Mouse (Mus musculus): Measurements from ENCODE around the gene Dusp13. TPM values are rescaled to one million over a fixed set of nuclear protein-coding genes. Genes with fewer than 3 reads are reported as not detected.

Gene Dusp13
- polyA plus RNA-seq, 1 experiment from 2014 or later, result 1.9 TPM

DNA sequence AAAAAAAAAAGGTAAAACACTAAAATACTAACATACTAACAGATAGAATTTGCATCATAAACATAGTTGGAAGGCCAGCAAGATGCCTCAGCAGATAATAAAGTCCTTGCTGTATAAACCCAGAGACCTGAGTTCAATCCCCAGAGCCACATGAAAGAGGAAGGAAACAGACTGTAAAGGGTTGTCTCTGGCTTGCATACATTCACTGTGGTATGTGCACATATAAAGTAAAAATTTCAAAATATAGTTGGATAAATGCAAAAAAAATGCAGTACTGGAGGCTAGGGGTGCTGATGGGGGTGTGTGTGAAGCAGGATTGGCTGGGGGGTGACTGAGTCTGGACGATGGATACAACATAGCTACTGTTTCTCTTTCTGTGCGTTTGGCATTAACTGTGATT, 45.5 kb downstream of the Dusp13 start:
- no peak overlapping the region for H3K27ac ChIP-seq (replicated peaks)
- H3K27me3 ChIP-seq (ENCODE audit: control insufficient read depth, insufficient read depth, low read length), result no peaks in the 10 kb centered on the region
- no peaks in the 10 kb centered on the region for H3K9me3 ChIP-seq (ENCODE audit: control insufficient read depth, low read length)
- H3K36me3 ChIP-seq (ENCODE audit: control insufficient read depth, insufficient read depth, low read length), result no peaks in the 10 kb centered on the region
- 0 out of 2 replicates have a peak, but pooled peaks cover 3% of the 10 kb centered on the region for H3K4me1 ChIP-seq (replicated peaks; ENCODE audit: control insufficient read depth, insufficient read depth)
- WGBS, result 74% methylated on average over 2 of the region's 2 CpGs
- H3K9ac ChIP-seq (ENCODE audit: low read length), result no peak overlapping the region
- ATAC-seq (ENCODE audit: low FRiP score, low TSS enrichment) (no peak), DNase-seq (ENCODE audit: low spot score) (no peak)
- no peak for TF ChIP-seq EP300 (optimal IDR thresholded peaks at IDR 0.05)
- no peak for TF ChIP-seq CTCF (IDR thresholded peaks at IDR 0.05; ENCODE audit: low read depth)
- no peak overlapping the region for H3K4me2 ChIP-seq (replicated peaks; ENCODE audit: low read depth)
- no peak overlapping the region for H3K4me3 ChIP-seq (ENCODE audit: low read depth, low read length)

DNA sequence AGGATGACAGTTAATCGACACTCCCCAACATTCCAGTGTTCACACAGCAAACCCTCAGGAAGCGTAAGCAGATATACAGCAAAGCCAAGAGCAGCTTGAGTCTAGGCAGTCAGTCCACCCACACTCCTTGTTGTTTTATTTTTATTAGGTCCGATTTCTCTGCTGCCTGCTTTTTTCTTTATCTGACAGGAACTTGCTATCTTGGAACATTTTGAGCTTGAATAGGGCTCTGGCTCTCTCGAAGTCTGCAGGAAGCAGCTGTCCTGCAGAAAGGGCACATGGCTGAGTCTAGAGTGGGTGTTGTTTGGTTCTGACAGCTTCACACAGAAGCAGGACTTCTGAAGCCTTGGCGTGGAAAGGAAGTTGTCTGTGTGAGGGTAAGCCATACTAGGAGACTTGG, 47.7 kb downstream of the Dusp13 start:
- DNase-seq (ENCODE audit: low spot score), result no peak
- Histone ChIP-seq H3K36me3 (ENCODE audit: control insufficient read depth, insufficient read depth, low read length) (no peaks in the 10 kb centered on the region), H3K27me3 (ENCODE audit: control insufficient read depth, insufficient read depth, low read length) (no peaks in the 10 kb centered on the region), H3K4me3 (ENCODE audit: low read depth, low read length) (no peak overlapping the region), H3K27ac (replicated peaks) (no peak overlapping the region), H3K9me3 (ENCODE audit: control insufficient read depth, low read length) (no peaks in the 10 kb centered on the region), H3K4me1 (replicated peaks; ENCODE audit: control insufficient read depth, insufficient read depth) (0 out of 2 replicates have a peak, but pooled peaks cover 3% of the 10 kb centered on the region), H3K4me2 (replicated peaks; ENCODE audit: low read depth) (no peak overlapping the region), H3K9ac (ENCODE audit: low read length) (no peak overlapping the region)
- ATAC-seq (ENCODE audit: low FRiP score, low TSS enrichment), result no peak
- WGBS, result 60% methylated on average over 5 of the region's 5 CpGs
- TF ChIP-seq CTCF (IDR thresholded peaks at IDR 0.05; ENCODE audit: low read depth), result no peak
- TF ChIP-seq EP300 (optimal IDR thresholded peaks at IDR 0.05), result no peak

DNA sequence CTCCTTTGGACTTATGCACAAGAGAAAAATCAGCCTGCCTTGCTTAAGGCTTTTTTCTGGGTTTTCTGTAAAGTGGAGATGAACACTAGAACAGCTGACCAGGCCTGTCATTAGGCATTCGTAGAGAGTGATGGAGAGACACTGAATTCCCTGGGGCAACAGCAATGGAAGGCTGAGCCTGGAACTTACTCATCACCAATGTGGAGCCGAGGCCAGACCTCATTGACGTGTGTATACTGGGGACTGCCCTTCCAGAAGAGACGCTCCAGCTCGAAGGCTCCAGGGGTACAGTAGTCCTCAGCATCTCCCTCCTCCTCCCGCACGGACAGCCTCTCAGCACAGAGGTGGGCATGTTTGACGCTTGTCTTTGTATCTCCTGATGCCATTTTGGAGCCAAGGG, 48.3 kb downstream of the Dusp13 start:
- ATAC-seq (ENCODE audit: low FRiP score, low TSS enrichment) (no peak), DNase-seq (ENCODE audit: low spot score) (no peak)
- Histone ChIP-seq H3K27ac (replicated peaks) (no peak overlapping the region), H3K9ac (ENCODE audit: low read length) (no peak overlapping the region), H3K4me2 (replicated peaks; ENCODE audit: low read depth) (no peak overlapping the region), H3K27me3 (ENCODE audit: control insufficient read depth, insufficient read depth, low read length) (no peaks in the 10 kb centered on the region), H3K36me3 (ENCODE audit: control insufficient read depth, insufficient read depth, low read length) (no peaks in the 10 kb centered on the region), H3K4me1 (replicated peaks; ENCODE audit: control insufficient read depth, insufficient read depth) (0 out of 2 replicates have a peak, but pooled peaks cover 3% of the 10 kb centered on the region), H3K9me3 (ENCODE audit: control insufficient read depth, low read length) (no peaks in the 10 kb centered on the region), H3K4me3 (ENCODE audit: low read depth, low read length) (no peak overlapping the region)
- no peak for TF ChIP-seq EP300 (optimal IDR thresholded peaks at IDR 0.05)
- TF ChIP-seq CTCF (IDR thresholded peaks at IDR 0.05; ENCODE audit: low read depth), result no peak
- 94% methylated on average over 8 of the region's 8 CpGs for whole genome bisulfite sequencing

DNA sequence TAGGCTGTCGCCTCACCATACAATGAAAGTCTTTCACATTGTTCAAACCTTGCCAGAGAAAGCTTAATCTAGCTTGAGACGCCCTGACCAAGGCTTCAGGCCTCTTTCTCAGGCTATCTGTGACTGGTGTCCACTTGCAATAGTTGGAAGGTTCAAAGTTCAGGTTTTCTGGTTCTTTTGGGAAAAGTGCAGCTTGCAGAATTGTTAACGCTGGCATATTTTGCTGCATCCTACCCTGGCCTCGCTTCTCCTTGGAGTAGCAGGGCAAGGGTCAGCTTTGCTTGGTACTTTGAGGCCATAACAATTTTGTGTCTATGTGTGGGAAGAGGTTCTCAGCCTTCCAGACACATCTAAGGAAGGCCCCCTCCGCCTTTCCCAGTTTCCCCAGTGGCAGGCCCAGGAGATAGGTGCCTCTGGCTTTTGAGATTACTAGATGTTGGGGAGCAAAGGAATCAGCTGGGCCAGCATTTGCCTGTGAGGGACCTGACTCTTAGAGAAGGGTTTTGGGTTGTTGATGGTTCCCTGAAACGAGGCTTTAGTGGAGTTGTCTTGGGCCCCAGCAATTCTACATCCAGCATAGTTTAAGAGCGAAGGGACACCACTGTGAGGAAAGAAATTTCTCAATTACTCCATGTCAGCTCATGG, 54.7 kb downstream of the Dusp13 start:
- no peak for ATAC-seq (ENCODE audit: low FRiP score, low TSS enrichment)
- no peak for DNase-seq (ENCODE audit: low spot score)
- no peak overlapping the region for H3K4me3 ChIP-seq (ENCODE audit: low read depth, low read length)
- TF ChIP-seq EP300 (optimal IDR thresholded peaks at IDR 0.05), result no peak
- no peak for TF ChIP-seq CTCF (IDR thresholded peaks at IDR 0.05; ENCODE audit: low read depth)
- WGBS, result 80% methylated on average over 7 of the region's 7 CpGs
- no peaks in the 10 kb centered on the region for H3K36me3 ChIP-seq (ENCODE audit: control insufficient read depth, insufficient read depth, low read length)
- H3K4me2 ChIP-seq (replicated peaks; ENCODE audit: low read depth), result no peak overlapping the region
- H3K27me3 ChIP-seq (ENCODE audit: control insufficient read depth, insufficient read depth, low read length), result no peaks in the 10 kb centered on the region
- H3K9me3 ChIP-seq (ENCODE audit: control insufficient read depth, low read length), result no peaks in the 10 kb centered on the region
- H3K9ac ChIP-seq (ENCODE audit: low read length), result no peak overlapping the region
- H3K4me1 ChIP-seq (replicated peaks; ENCODE audit: control insufficient read depth, insufficient read depth), result no peaks in the 10 kb centered on the region
- H3K27ac ChIP-seq (replicated peaks), result no peak overlapping the region

DNA sequence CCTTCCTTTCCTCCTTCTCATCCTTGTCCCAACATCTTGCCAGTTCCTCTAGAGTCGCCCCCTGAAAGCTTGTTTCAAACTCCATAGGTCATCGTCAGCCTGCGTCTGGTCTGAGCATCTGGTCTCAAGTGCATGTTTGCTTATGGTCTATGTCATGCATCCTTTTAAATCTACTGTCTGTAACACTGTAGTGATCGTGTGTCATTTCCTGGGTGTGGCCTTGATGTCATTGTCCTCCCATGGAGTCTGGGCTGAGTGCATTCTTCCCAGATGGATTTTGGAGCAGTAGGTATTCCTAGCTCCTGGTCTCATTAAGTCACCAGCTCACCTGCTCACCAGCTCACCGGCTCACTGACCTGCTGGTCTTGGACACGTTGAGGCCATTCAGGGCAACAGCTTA, 56.0 kb downstream of the Dusp13 start:
- no peak overlapping the region for H3K27ac ChIP-seq (replicated peaks)
- H3K27me3 ChIP-seq (ENCODE audit: control insufficient read depth, insufficient read depth, low read length), result no peaks in the 10 kb centered on the region
- H3K9ac ChIP-seq (ENCODE audit: low read length), result no peak overlapping the region
- no peak for ATAC-seq (ENCODE audit: low FRiP score, low TSS enrichment)
- no peaks in the 10 kb centered on the region for H3K4me1 ChIP-seq (replicated peaks; ENCODE audit: control insufficient read depth, insufficient read depth)
- no peaks in the 10 kb centered on the region for H3K9me3 ChIP-seq (ENCODE audit: control insufficient read depth, low read length)
- TF ChIP-seq CTCF (IDR thresholded peaks at IDR 0.05; ENCODE audit: low read depth), result no peak
- TF ChIP-seq EP300 (optimal IDR thresholded peaks at IDR 0.05), result no peak
- 67% methylated on average over 6 of the region's 6 CpGs for WGBS
- DNase-seq (ENCODE audit: low spot score), result no peak
- H3K36me3 ChIP-seq (ENCODE audit: control insufficient read depth, insufficient read depth, low read length), result no peaks in the 10 kb centered on the region
- H3K4me2 ChIP-seq (replicated peaks; ENCODE audit: low read depth), result no peak overlapping the region
- H3K4me3 ChIP-seq (ENCODE audit: low read depth, low read length), result no peak overlapping the region

DNA sequence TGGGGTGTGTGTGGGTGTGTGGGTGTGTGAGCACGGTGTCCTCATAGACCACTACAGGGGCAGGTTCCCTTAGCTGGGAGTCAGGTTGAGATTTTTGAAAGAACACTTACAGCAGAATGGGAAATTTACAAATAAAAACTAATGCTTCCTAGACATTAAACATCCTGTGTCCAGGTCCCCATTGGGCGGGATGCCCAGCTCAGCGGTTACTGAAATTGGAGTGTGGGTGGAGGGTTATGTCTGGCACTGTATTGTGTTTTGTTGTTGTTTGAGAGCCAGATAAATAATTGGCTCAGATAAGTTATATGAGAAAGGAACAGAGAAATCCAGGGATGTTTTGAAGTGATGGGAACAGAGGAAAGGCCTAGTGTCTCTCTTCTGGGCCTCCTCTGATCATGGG, 59.9 kb downstream of the Dusp13 start:
- no peak for DNase-seq (ENCODE audit: low spot score)
- H3K4me1 ChIP-seq (replicated peaks; ENCODE audit: control insufficient read depth, insufficient read depth), result no peaks in the 10 kb centered on the region
- H3K9me3 ChIP-seq (ENCODE audit: control insufficient read depth, low read length), result no peaks in the 10 kb centered on the region
- TF ChIP-seq EP300 (optimal IDR thresholded peaks at IDR 0.05) (no peak), CTCF (IDR thresholded peaks at IDR 0.05; ENCODE audit: low read depth) (no peak)
- WGBS, result 72% methylated on average over 3 of the region's 3 CpGs
- H3K9ac ChIP-seq (ENCODE audit: low read length), result no peak overlapping the region
- H3K27ac ChIP-seq (replicated peaks), result no peak overlapping the region
- no peak overlapping the region for H3K4me2 ChIP-seq (replicated peaks; ENCODE audit: low read depth)
- H3K4me3 ChIP-seq (ENCODE audit: low read depth, low read length), result no peak overlapping the region
- ATAC-seq (ENCODE audit: low FRiP score, low TSS enrichment), result no peak
- H3K36me3 ChIP-seq (ENCODE audit: control insufficient read depth, insufficient read depth, low read length), result no peaks in the 10 kb centered on the region
- no peaks in the 10 kb centered on the region for H3K27me3 ChIP-seq (ENCODE audit: control insufficient read depth, insufficient read depth, low read length)

Measured in stomach, postnatal 0 days (tissue).